Mouse (Mus musculus): ENCODE data around the gene Atp2a1.

- no peak for TF ChIP-seq CTCF (IDR thresholded peaks at IDR 0.05; ENCODE audit: borderline replicate concordance, control insufficient read depth, extremely low read depth, insufficient read depth, low read length, poor library complexity)
- no peak for TF ChIP-seq POLR2A (IDR thresholded peaks at IDR 0.05; ENCODE audit: control insufficient read depth, extremely low read depth, insufficient read depth, low read length, poor library complexity)
Measured at GRCm38 (mm10) chr7:126511287-126511686, 48.4 kb upstream of the Atp2a1 start.
